Mouse (Mus musculus) ovary, postnatal 10 days (tissue): ENCODE measurements around the gene Rapgef6.

Experiments
- DNase-seq: peaks from one replicate; pipeline ENCODE4 v3.0.0; 2022; ENCODE audit warnings: low spot score

Rapgef6 gene

GRCm38 (mm10) chr11:54735114-54735513 is 212.5 kb downstream of the Rapgef6 start:
- no peak for DNase-seq

DNA sequence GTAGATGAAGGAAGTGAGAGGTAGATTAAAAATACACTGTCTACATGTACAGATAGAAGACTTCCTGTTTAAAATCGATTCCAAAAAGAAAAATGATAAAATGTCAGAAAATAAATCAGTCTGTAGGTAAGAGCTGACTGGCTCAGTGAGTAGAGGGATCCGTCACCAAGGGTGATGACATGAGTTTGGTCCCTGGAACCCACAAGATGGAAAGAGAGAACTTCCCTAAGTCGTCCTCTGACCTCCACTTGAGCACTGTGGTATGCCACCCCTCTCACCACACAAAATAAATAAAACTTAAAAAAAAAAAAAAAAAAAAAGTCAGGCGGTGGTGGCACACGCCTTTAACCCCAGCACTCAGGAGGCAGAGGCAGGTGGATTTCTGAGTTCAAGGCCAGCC is 214.3 kb downstream of the Rapgef6 start:
- DNase-seq: no peak

DNA sequence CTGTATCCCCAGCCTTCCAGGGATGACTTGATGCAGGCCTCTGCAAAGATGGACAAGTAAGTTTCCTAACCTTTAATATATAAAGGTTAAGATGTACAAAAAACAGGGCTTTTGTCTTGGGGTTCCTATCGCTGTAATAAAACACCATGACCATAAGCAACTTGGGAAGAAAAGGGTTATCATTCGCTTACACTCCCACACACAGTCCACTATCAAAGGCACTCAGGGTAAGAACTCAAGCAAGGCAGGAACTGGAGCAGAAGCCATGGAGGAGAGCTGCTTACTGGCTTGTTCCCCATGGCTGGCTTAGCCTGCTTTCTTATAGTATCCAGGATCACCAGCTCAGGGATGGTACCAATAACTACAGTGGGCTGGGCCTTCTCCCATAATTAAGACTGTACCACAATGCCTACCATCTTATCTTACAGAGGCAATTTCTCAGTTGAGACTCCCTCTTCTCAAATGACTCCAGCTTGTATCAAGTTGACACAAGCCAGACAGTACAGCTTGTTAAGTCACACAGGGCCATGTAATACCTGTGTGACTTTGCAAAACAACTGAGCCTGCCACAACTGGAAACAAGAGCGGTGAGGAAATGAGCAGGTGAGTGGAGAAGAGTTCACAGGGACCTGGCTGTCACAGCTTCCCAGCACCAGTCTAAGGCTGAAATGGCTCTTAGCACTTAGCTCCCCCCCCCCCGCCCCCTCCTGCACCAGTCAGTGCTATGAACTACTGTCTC is 216.5 kb downstream of the Rapgef6 start:
- no peak for DNase-seq

DNA sequence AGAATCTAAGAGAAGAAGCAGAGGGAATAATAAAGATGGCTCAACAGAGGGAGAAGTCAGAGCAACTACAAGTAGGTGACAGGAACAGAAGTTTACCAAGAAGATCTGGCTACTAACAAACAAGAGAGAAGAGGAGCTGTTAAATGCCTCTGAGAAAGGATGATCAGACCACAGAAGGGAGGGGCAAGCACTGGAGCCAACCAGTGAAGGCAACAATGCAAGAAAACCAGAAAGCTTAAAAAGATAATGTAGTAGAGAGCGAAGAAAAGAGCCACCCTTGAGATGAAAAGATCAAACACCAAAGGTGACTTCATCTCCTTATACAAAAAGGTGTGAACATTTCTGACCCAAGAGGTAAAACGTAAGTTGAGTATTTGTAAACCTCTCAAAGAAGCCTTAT is 218.7 kb downstream of the Rapgef6 start:
- DNase-seq: no peak

GRCm38 (mm10) chr11:54744231-54744630 is 221.6 kb downstream of the Rapgef6 start:
- DNase-seq: no peak
